In the genomic region with DNA sequence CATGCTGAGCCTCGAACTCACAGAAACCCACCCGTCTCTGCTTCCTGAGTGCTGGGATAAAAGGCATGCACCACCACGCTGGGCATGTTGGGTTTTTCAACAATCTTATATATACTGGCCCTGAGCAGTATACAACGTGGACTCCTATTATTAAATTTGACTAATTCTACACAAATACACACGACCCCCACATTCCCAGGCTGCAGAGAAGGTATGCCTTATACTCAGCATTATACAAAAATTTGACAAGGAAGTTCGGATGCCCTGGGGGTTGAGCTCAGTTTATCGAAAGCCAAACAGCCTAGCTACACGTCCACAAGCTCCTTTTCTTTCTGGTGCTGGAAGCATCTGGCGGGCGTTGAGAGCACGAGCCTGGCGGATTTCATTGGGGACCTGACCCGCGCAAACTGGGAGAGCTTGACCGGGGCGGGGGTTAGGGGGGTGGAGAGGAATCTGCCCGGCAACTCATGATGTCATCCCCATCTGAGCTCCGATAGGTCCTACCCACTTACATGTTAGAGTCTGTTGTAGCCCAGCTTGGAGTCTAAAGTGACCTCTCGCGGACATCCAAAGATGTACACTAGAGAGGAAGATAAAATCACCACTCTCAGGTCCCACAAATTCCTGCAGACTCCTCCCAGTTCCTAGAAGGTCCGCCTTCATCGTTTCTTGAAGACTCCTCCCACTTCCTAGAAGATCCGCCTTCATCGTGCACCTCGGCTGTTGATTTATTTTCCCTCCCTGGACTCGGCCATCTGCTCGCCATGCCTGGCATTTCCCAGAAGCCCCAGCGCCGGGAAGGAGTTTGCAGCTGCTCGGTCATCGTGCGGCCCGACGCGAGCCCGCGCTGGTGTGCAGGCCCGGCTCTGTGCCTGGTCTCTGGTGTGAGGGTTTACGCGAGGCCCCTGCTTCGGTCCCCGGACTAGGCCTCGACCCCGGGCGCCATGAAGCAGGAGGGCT, we compare ENCODE assay signal across 8 mouse cellular contexts. TPM values are rescaled to one million over a fixed set of nuclear protein-coding genes. Genes with fewer than 3 reads are reported as not detected.
DNase-seq lines count a peak whose midpoint lies in the region; ATAC-seq lines count a peak whose summit lies in the region.

TSS of gene Psmd3 (plus strand) at position 769 of the 960 bp plus-strand sequence.

- peak; percentile 83 for ATAC-seq in inflammation-experienced regulatory T-cells, adult 6 months
- ATAC-seq in megakaryocyte-erythroid progenitor cell, adult 5-6 weeks (replicated peaks; ENCODE audit: low FRiP score, low TSS enrichment, poor library complexity, severe bottlenecking): peak; percentile 93

- intact Hi-C loops in gastrocnemius, postnatal 14 days (cut with DNase I; ENCODE audit: low total_unique reads): no loop called here
- intact Hi-C loops in left cerebral cortex, postnatal 10 days (cut with DNase I): no loop called here

- DNase-seq in adrenal gland, adult (ENCODE audit: inconsistent age in 2 of 2, low spot score in 1 of 2): peak; percentile 97 to 100
- DNase-seq in embryo, embryonic 10.5 days (ENCODE audit: low spot score): peak; percentile 98
- DNase-seq in gastrocnemius, postnatal 14 days: peak; percentile 95
- DNase-seq in left cerebral cortex, postnatal 10 days (ENCODE audit: extremely low spot score in 1 of 2, low spot score in 2 of 2): peak; percentile 95 to 96
- DNase-seq in right cerebral cortex, postnatal 25 days: peak; percentile 98
- DNase-seq in urinary bladder, postnatal 4 days (ENCODE audit: low spot score in 2 of 2): peak; percentile 94 to 95

RNA-seq across cellular contexts. Expression of gene Psmd3, which starts in this region (rescaled TPM):
- total RNA-seq in gastrocnemius, postnatal 14 days (2021): 10 to 100 TPM; 89.2 to 91.4 TPM
- 10 to 100 TPM; 12.9 to 20.6 (median 15.5) TPM for polyA plus RNA-seq in inflammation-experienced regulatory T-cells, adult 6 months (2017; shearing (Covaris generic))
- total RNA-seq in left cerebral cortex, postnatal 10 days (2021): 100 to 1,000 TPM; 136 to 138 TPM
- 117 and 124 TPM in 2 replicates for total RNA-seq in megakaryocyte-erythroid progenitor cell, adult 5-6 weeks (2014; fragmentation: Nextera tagmentation)
- total RNA-seq in megakaryocyte-erythroid progenitor cell, adult 5-6 weeks (2017): 84.5 and 117 TPM in 2 replicates

Comparison
In these comparisons a context has a peak if more than half of its experiments do, and no peak if none do; other contexts are left out.
1. Peak in every context shown above with its lines: DNase-seq and ATAC-seq.